Mouse (Mus musculus): Measurements from ENCODE around the gene Ubl3. TPM values are rescaled to one million over a fixed set of nuclear protein-coding genes. Genes with fewer than 3 reads are reported as not detected.

Gene Ubl3
- polyA plus RNA-seq, 1 experiment = 43.3 TPM

DNA sequence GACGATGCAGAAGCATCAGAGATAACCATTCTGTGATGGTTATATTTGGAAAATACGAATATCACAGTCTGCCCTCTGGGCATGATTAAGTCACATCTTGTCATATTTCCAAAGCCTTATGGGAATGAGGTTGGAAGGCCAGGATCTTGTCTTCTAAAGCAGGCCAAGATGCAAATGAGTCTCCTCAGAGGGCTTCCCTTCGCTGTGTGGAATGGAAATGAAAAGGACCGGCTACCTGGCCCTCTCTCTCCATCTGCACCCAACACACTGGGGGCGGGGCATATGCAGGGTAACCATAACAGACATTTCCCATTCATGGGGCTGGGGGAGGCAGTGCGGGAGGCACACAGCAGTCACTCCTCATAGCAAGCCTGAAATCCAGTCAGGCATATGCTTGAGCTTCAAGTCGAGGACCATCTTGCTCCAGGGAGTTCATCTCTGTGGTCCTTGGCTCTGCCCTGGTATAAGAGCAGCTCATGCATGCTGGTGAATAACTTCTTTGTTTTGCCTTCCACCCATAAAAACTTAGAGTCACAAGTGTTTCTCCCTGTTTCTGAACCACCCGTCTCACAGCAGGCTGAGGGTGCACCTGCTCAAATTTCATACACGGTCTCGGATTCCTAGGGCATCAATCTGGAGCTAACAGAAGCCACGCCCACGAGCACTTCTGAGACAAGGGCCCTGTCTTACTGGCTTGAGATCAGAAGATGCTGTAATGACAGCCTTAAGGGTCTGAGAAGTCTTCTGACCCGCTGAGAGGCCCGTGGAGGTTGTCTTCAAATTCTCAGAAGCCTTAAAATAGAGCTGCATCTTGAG lies 83.8 kb downstream of the Ubl3 start:
- Histone ChIP-seq H3ac (ENCODE audit: control insufficient read depth, insufficient read length) (no peak overlapping the region), H3K36me3 (ENCODE audit: control insufficient read depth, insufficient read depth) (no peaks in the 10 kb centered on the region), H3K27me3 (ENCODE audit: control insufficient read depth, insufficient read depth, insufficient read length) (no peaks in the 10 kb centered on the region), H3K79me2 (ENCODE audit: control insufficient read depth, insufficient read depth) (no peaks in the 10 kb centered on the region), H3K4me3 (no peak overlapping the region), H3K4me2 (ENCODE audit: low read depth) (no peak overlapping the region)
- TF ChIP-seq POLR2A (IDR thresholded peaks at IDR 0.05; ENCODE audit: insufficient read length, low read depth) (no peak), MYOD1 (IDR thresholded peaks at IDR 0.05; ENCODE audit: control insufficient read depth in 1 of 3, insufficient read length in 2 of 3, low read depth in 2 of 3) (no peak), MYOG (IDR thresholded peaks at IDR 0.05; ENCODE audit: control insufficient read depth in 1 of 3, insufficient read depth in 1 of 3, insufficient read length in 2 of 3, low read depth in 2 of 3) (no peak), MAX (IDR thresholded peaks at IDR 0.05; ENCODE audit: low read depth) (no peak), E2F4 (IDR thresholded peaks at IDR 0.05; ENCODE audit: insufficient read depth) (no peak), USF1 (IDR thresholded peaks at IDR 0.05; ENCODE audit: low read depth) (no peak), REST (IDR thresholded peaks at IDR 0.05; ENCODE audit: insufficient read depth, insufficient read length) (no peak), POLR2AphosphoS2 (IDR thresholded peaks at IDR 0.05; ENCODE audit: insufficient read length, low read depth) (no peak), CEBPB (IDR thresholded peaks at IDR 0.05; ENCODE audit: insufficient read depth, poor library complexity, severe bottlenecking) (no peak), SRF (IDR thresholded peaks at IDR 0.05; ENCODE audit: control insufficient read depth, insufficient read length, low read depth) (no peak), TCF12 (IDR thresholded peaks at IDR 0.05; ENCODE audit: insufficient read depth, poor library complexity, severe bottlenecking) (no peak), TCF3 (IDR thresholded peaks at IDR 0.05; ENCODE audit: insufficient read length, low read depth) (no peak)

DNA sequence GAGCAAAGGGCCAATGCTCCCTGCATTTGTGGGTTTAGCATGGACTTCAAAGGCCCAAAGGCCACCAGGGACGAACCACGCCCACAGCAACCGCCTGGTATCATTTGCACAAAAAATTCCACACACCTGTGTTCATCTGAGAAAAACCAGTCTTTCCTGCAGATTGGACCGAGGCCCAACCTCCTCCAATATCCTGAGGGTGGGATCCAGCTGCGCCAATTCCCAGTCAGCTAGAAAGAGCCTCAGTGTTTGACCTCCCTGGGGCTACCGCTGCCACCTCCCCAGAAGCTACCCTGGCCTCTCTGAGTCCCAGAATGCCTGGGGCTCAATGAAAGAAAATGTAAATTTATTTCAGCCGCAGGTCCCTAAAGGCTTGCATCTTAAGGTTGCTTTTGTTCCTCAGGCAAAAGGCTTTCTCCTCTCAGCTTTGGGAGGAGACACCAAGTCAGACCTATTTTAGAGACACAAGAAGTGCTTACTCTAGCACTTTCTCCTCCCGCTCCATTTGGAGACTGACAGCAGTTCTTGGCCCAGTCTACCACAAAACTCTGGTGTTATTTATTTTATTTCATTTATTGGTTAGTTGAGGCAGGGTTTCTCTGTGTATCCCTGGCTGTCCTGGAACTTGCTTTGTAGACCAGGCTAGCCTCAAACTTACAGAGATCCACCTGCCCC lies 85.5 kb downstream of the Ubl3 start:
- Histone ChIP-seq H3K4me3 (no peak overlapping the region), H3K4me2 (ENCODE audit: low read depth) (no peak overlapping the region), H3K27me3 (ENCODE audit: control insufficient read depth, insufficient read depth, insufficient read length) (no peaks in the 10 kb centered on the region), H3K36me3 (ENCODE audit: control insufficient read depth, insufficient read depth) (no peaks in the 10 kb centered on the region), H3K79me2 (ENCODE audit: control insufficient read depth, insufficient read depth) (no peaks in the 10 kb centered on the region), H3ac (ENCODE audit: control insufficient read depth, insufficient read length) (no peak overlapping the region)
- TF ChIP-seq TCF3 (IDR thresholded peaks at IDR 0.05; ENCODE audit: insufficient read length, low read depth) (no peak), REST (IDR thresholded peaks at IDR 0.05; ENCODE audit: insufficient read depth, insufficient read length) (no peak), MAX (IDR thresholded peaks at IDR 0.05; ENCODE audit: low read depth) (no peak), E2F4 (IDR thresholded peaks at IDR 0.05; ENCODE audit: insufficient read depth) (no peak), SRF (IDR thresholded peaks at IDR 0.05; ENCODE audit: control insufficient read depth, insufficient read length, low read depth) (no peak), POLR2A (IDR thresholded peaks at IDR 0.05; ENCODE audit: insufficient read length, low read depth) (no peak)

DNA sequence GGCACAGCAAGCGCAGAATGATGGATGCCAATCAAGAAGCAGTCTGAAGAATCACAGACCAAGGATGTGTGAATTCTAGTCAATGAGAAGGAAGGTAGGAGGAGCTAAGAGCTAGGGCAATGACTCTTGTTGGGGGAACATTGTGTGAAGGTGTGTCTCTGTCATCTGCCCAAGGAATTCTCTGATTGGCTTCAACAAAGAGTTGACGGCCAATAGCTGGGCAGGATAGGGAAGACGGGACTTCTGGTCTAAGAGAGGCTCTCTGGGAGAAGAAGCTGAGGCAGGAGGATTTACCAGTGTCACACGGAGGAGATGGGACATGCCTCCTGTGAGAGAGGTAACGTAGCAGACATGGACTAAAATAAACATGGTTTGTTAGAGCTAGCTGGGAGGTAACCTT lies 86.5 kb downstream of the Ubl3 start:
- TF ChIP-seq REST (IDR thresholded peaks at IDR 0.05; ENCODE audit: insufficient read depth, insufficient read length) = no peak
- TF ChIP-seq USF1 (IDR thresholded peaks at IDR 0.05; ENCODE audit: low read depth) = no peak
- no peak for TF ChIP-seq SRF (IDR thresholded peaks at IDR 0.05; ENCODE audit: control insufficient read depth, insufficient read length, low read depth)
- no peak for TF ChIP-seq POLR2AphosphoS2 (IDR thresholded peaks at IDR 0.05; ENCODE audit: insufficient read length, low read depth)
- H3K4me2 ChIP-seq (ENCODE audit: low read depth) = no peak overlapping the region

GRCm38 (mm10) chr5:148465091-148465490 lies 87.5 kb downstream of the Ubl3 start:
- no peaks in the 10 kb centered on the region for H3K27me3 ChIP-seq (ENCODE audit: control insufficient read depth, insufficient read depth, insufficient read length)
- no peak overlapping the region for H3ac ChIP-seq (ENCODE audit: control insufficient read depth, insufficient read length)
- no peaks in the 10 kb centered on the region for H3K79me2 ChIP-seq (ENCODE audit: control insufficient read depth, insufficient read depth)
- no peak overlapping the region for H3K4me2 ChIP-seq (ENCODE audit: low read depth)
- no peaks in the 10 kb centered on the region for H3K36me3 ChIP-seq (ENCODE audit: control insufficient read depth, insufficient read depth)
- TF ChIP-seq USF1 (IDR thresholded peaks at IDR 0.05; ENCODE audit: low read depth) (no peak), TCF12 (IDR thresholded peaks at IDR 0.05; ENCODE audit: insufficient read depth, poor library complexity, severe bottlenecking) (no peak), MYOD1 (IDR thresholded peaks at IDR 0.05; ENCODE audit: control insufficient read depth in 1 of 3, insufficient read length in 2 of 3, low read depth in 2 of 3) (no peak), CEBPB (IDR thresholded peaks at IDR 0.05; ENCODE audit: insufficient read depth, poor library complexity, severe bottlenecking) (no peak), SRF (IDR thresholded peaks at IDR 0.05; ENCODE audit: control insufficient read depth, insufficient read length, low read depth) (no peak), POLR2AphosphoS2 (IDR thresholded peaks at IDR 0.05; ENCODE audit: insufficient read length, low read depth) (no peak), E2F4 (IDR thresholded peaks at IDR 0.05; ENCODE audit: insufficient read depth) (no peak)
- no peak overlapping the region for H3K4me3 ChIP-seq

More for the DNA sequence above, 86.5 kb downstream of the Ubl3 start:
- no peak overlapping the region for H3K4me3 ChIP-seq
- no peaks in the 10 kb centered on the region for H3K36me3 ChIP-seq (ENCODE audit: control insufficient read depth, insufficient read depth)
- H3K27me3 ChIP-seq (ENCODE audit: control insufficient read depth, insufficient read depth, insufficient read length) = no peaks in the 10 kb centered on the region
- no peaks in the 10 kb centered on the region for H3K79me2 ChIP-seq (ENCODE audit: control insufficient read depth, insufficient read depth)
- no peak overlapping the region for H3ac ChIP-seq (ENCODE audit: control insufficient read depth, insufficient read length)

DNA sequence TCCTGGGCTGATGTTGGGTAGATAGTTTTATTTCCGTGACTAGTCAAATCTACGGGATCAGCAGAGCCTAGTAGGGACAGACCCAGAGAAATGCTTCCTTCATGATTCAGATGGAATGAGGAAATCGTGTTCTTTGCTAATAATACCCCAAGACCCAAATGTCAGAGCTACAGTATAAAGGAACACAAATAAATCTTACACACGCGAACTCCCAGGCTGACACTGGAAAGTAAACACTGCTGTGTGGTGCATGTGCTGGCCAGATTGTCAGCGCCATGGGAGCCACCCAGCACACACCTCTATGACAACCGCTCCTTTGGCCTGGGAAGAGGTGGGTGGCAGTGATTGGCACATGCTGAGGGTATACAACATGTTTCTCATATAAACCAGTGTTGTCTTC lies 88.1 kb downstream of the Ubl3 start:
- Histone ChIP-seq H3K4me3 (no peak overlapping the region), H3K79me2 (ENCODE audit: control insufficient read depth, insufficient read depth) (no peaks in the 10 kb centered on the region), H3K36me3 (ENCODE audit: control insufficient read depth, insufficient read depth) (no peaks in the 10 kb centered on the region), H3ac (ENCODE audit: control insufficient read depth, insufficient read length) (no peak overlapping the region), H3K4me2 (ENCODE audit: low read depth) (no peak overlapping the region), H3K27me3 (ENCODE audit: control insufficient read depth, insufficient read depth, insufficient read length) (no peaks in the 10 kb centered on the region)
- no peak for TF ChIP-seq MYOG (IDR thresholded peaks at IDR 0.05; ENCODE audit: control insufficient read depth in 1 of 3, insufficient read depth in 1 of 3, insufficient read length in 2 of 3, low read depth in 2 of 3)
- TF ChIP-seq SRF (IDR thresholded peaks at IDR 0.05; ENCODE audit: control insufficient read depth, insufficient read length, low read depth) = no peak
- TF ChIP-seq MYOD1 (IDR thresholded peaks at IDR 0.05; ENCODE audit: control insufficient read depth in 1 of 3, insufficient read length in 2 of 3, low read depth in 2 of 3) = no peak
- TF ChIP-seq TCF3 (IDR thresholded peaks at IDR 0.05; ENCODE audit: insufficient read length, low read depth) = no peak
- no peak for TF ChIP-seq MAX (IDR thresholded peaks at IDR 0.05; ENCODE audit: low read depth)
- no peak for TF ChIP-seq POLR2AphosphoS2 (IDR thresholded peaks at IDR 0.05; ENCODE audit: insufficient read length, low read depth)
- TF ChIP-seq E2F4 (IDR thresholded peaks at IDR 0.05; ENCODE audit: insufficient read depth) = no peak
- no peak for TF ChIP-seq REST (IDR thresholded peaks at IDR 0.05; ENCODE audit: insufficient read depth, insufficient read length)
- no peak for TF ChIP-seq TCF12 (IDR thresholded peaks at IDR 0.05; ENCODE audit: insufficient read depth, poor library complexity, severe bottlenecking)
- TF ChIP-seq POLR2A (IDR thresholded peaks at IDR 0.05; ENCODE audit: insufficient read length, low read depth) = no peak
- no peak for TF ChIP-seq CEBPB (IDR thresholded peaks at IDR 0.05; ENCODE audit: insufficient read depth, poor library complexity, severe bottlenecking)

Measured in myocyte (in vitro differentiated cells).